Mouse (Mus musculus): ENCODE measurements around the gene Hs3st3b1. TPM values are rescaled to one million over a fixed set of nuclear protein-coding genes. Genes with fewer than 3 reads are reported as not detected.

Gene Hs3st3b1
- polyA plus RNA-seq, 1 experiment from 2014 or later, result 4.8 TPM

DNA sequence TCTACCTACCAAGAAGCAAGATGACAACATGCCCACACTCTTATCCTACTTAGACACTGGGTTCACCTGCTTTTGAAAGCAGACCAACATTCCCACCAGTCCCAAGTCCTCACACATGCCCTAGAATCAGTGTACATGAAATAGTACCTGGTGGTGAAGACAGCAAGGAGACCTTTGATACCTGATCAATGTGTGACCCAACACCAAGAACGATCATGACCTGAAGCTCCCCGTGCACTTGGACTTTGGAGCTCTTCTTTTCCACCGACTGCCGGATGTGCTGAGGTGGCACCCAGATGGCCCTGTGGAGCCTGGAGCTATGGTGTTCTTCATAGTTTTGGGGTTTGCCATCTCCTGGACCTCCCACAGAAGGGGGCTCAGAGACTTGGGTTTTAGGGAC lies 43.5 kb downstream of the Hs3st3b1 start:
- no peaks in the 10 kb centered on the region for H3K36me3 ChIP-seq (ENCODE audit: control insufficient read depth, insufficient read depth, low read length)
- WGBS, result 97% methylated on average over 4 of the region's 4 CpGs
- no peaks in the 10 kb centered on the region for H3K27me3 ChIP-seq (replicated peaks; ENCODE audit: control insufficient read depth, insufficient read depth, low read length)
- no peaks in the 10 kb centered on the region for H3K4me1 ChIP-seq (ENCODE audit: control insufficient read depth, insufficient read depth, low read depth, low read length)
- H3K4me2 ChIP-seq (ENCODE audit: low read length), result no peak overlapping the region
- no peak overlapping the region for H3K9ac ChIP-seq (ENCODE audit: low read depth, low read length)
- no peak overlapping the region for H3K4me3 ChIP-seq (ENCODE audit: low read length)
- H3K27ac ChIP-seq (ENCODE audit: low read depth, low read length), result no peak overlapping the region
- ATAC-seq, result no peak
- H3K9me3 ChIP-seq (ENCODE audit: control insufficient read depth, low read length), result no peaks in the 10 kb centered on the region

DNA sequence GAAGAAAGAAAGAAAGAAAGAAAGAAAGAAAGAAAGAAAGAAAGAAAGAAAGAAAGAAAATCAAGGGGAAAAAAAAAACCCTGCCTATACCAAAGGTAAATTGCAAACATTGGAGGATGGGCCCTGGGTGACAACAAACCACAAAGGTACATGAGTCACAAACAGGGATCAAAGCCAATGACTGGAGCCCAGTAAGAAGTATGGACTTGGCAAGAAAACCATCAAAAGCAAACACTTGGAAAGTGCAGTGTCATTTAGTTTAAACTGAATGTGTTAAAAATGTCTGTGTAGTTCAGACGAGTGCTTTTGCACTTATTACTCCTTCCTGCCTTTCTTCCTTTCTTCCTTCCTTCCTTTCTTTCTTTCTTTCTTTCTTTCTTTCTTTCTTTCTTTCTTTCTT lies 59.3 kb downstream of the Hs3st3b1 start:
- Histone ChIP-seq H3K9me3 (ENCODE audit: control insufficient read depth, low read length) (no peaks in the 10 kb centered on the region), H3K27me3 (replicated peaks; ENCODE audit: control insufficient read depth, insufficient read depth, low read length) (peaks cover 2% of the 10 kb centered on the region; the same call in 1 of the 2 replicates), H3K27ac (ENCODE audit: low read depth, low read length) (no peak overlapping the region), H3K4me2 (ENCODE audit: low read length) (no peak overlapping the region), H3K9ac (ENCODE audit: low read depth, low read length) (no peak overlapping the region), H3K36me3 (ENCODE audit: control insufficient read depth, insufficient read depth, low read length) (no peaks in the 10 kb centered on the region), H3K4me1 (ENCODE audit: control insufficient read depth, insufficient read depth, low read depth, low read length) (no peaks in the 10 kb centered on the region), H3K4me3 (ENCODE audit: low read length) (no peak overlapping the region)
- 68% methylated on average over 1 of the region's 1 CpGs for WGBS
- no peak for ATAC-seq

DNA sequence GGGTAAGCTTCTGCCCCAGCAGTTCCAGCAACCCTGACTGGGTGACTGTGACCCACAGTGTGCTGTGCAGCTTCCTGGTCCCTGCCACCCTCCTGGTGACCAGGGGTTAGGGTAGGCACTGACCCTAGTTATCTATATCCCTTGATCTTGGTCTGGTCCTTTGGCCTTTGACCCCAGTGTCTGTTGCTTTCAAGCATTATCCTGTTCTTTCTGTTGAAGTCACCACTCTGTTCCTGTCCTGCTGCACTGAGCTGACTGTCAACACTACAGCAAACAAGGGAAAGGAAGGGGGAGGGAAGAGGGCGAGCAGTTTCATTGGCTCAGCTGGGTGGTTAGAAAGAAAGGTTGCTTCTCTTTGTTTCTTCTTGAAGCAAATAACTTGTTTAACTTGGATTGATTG lies 60.1 kb downstream of the Hs3st3b1 start:
- H3K4me2 ChIP-seq (ENCODE audit: low read length), result no peak overlapping the region
- H3K27me3 ChIP-seq (replicated peaks; ENCODE audit: control insufficient read depth, insufficient read depth, low read length), result peaks cover 2% of the 10 kb centered on the region; the same call in 1 of the 2 replicates
- no peak overlapping the region for H3K27ac ChIP-seq (ENCODE audit: low read depth, low read length)
- no peak overlapping the region for H3K9ac ChIP-seq (ENCODE audit: low read depth, low read length)
- H3K4me3 ChIP-seq (ENCODE audit: low read length), result no peak overlapping the region
- no peaks in the 10 kb centered on the region for H3K36me3 ChIP-seq (ENCODE audit: control insufficient read depth, insufficient read depth, low read length)
- H3K9me3 ChIP-seq (ENCODE audit: control insufficient read depth, low read length), result no peaks in the 10 kb centered on the region
- 24% methylated on average over 1 of the region's 1 CpGs for WGBS
- H3K4me1 ChIP-seq (ENCODE audit: control insufficient read depth, insufficient read depth, low read depth, low read length), result no peaks in the 10 kb centered on the region
- ATAC-seq, result no peak

DNA sequence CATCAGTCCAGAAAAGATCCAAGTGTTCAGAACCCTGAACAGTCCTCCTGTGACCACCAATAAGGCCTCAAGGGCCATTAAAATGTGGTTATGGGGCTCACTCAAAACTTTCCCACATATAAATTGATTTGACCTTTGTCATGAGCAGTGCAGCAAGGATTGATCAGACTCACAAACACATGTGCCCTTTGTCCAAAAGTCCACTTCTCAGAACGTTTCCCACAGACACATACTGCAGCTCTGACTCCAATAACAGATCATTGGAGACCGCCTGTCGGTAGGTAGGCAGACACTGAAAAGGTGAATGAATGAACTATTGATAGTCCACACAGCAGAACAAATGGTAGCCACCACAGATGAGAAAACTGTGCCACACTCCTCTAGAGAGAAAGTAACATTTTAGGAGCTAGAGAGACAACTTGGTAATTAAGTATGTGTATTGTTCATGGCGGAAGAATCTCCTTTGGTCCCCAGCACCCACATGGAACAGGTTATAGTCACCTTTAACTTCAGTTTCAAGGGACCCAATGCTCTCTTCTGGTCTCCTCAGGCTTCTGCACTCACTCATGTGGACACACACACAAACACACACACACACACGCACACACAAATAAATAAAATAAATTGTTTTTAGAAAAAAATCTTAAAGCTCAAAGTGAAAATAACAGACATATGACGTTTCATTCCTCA lies 70.9 kb downstream of the Hs3st3b1 start:
- Histone ChIP-seq H3K36me3 (ENCODE audit: control insufficient read depth, insufficient read depth, low read length) (no peaks in the 10 kb centered on the region), H3K9me3 (ENCODE audit: control insufficient read depth, low read length) (no peaks in the 10 kb centered on the region), H3K4me1 (ENCODE audit: control insufficient read depth, insufficient read depth, low read depth, low read length) (no peaks in the 10 kb centered on the region), H3K27ac (ENCODE audit: low read depth, low read length) (no peak overlapping the region), H3K4me3 (ENCODE audit: low read length) (no peak overlapping the region), H3K9ac (ENCODE audit: low read depth, low read length) (no peak overlapping the region), H3K4me2 (ENCODE audit: low read length) (no peak overlapping the region), H3K27me3 (replicated peaks; ENCODE audit: control insufficient read depth, insufficient read depth, low read length) (no peaks in the 10 kb centered on the region)
- ATAC-seq, result no peak
- 89% methylated on average over 6 of the region's 6 CpGs for WGBS

DNA sequence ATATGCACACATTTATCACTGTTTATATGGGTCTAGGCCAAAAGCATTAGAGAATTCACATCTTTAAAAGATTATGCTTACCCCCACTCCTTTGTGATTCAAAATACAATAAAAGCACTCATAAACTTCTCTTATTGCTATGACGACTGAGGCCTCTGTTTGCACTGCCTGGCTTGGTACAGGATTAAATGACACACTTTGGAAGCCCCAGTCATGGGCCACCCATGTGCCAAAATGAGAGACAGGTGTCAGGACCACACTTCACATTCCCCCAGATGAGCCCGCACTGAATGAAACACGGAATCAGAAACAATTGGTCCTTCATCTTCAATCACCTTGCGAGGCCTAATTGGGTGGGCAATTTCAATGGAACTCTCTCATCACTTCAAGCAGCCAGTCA lies 71.8 kb downstream of the Hs3st3b1 start:
- no peaks in the 10 kb centered on the region for H3K27me3 ChIP-seq (replicated peaks; ENCODE audit: control insufficient read depth, insufficient read depth, low read length)
- 89% methylated on average over 4 of the region's 4 CpGs for WGBS
- no peak overlapping the region for H3K4me2 ChIP-seq (ENCODE audit: low read length)

DNA sequence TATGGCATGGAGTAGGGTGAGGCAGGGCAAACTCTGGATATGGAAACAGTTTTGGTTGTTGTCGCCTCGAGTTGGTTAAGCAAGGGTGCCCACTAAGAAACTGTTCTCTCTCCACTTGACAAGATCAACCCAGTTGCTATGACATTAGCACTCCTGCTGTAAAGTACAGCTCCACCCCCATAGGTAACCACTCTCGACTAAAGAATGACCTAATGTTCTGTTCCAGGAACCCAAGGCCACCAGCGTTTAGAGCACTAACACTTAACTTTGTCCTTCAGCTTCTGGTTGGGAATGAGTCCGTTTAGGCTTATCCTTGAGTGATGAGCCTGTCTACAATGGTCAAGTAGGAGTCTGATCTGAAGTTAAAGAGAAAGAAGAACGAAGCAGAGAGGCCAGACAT lies 76.7 kb downstream of the Hs3st3b1 start:
- no peak for ATAC-seq
- Histone ChIP-seq H3K27ac (ENCODE audit: low read depth, low read length) (no peak overlapping the region), H3K4me2 (ENCODE audit: low read length) (no peak overlapping the region), H3K9ac (ENCODE audit: low read depth, low read length) (no peak overlapping the region), H3K27me3 (replicated peaks; ENCODE audit: control insufficient read depth, insufficient read depth, low read length) (no peaks in the 10 kb centered on the region), H3K4me3 (ENCODE audit: low read length) (no peak overlapping the region), H3K9me3 (ENCODE audit: control insufficient read depth, low read length) (no peaks in the 10 kb centered on the region), H3K36me3 (ENCODE audit: control insufficient read depth, insufficient read depth, low read length) (no peaks in the 10 kb centered on the region), H3K4me1 (ENCODE audit: control insufficient read depth, insufficient read depth, low read depth, low read length) (no peaks in the 10 kb centered on the region)
- WGBS, result no CpG with 5 or more reads among the region's 6 CpGs

More for the DNA sequence above, 71.8 kb downstream of the Hs3st3b1 start:
- H3K4me1 ChIP-seq (ENCODE audit: control insufficient read depth, insufficient read depth, low read depth, low read length), result no peaks in the 10 kb centered on the region
- H3K9me3 ChIP-seq (ENCODE audit: control insufficient read depth, low read length), result no peaks in the 10 kb centered on the region
- ATAC-seq, result no peak
- H3K27ac ChIP-seq (ENCODE audit: low read depth, low read length), result no peak overlapping the region
- H3K9ac ChIP-seq (ENCODE audit: low read depth, low read length), result no peak overlapping the region
- H3K36me3 ChIP-seq (ENCODE audit: control insufficient read depth, insufficient read depth, low read length), result no peaks in the 10 kb centered on the region
- no peak overlapping the region for H3K4me3 ChIP-seq (ENCODE audit: low read length)

DNA sequence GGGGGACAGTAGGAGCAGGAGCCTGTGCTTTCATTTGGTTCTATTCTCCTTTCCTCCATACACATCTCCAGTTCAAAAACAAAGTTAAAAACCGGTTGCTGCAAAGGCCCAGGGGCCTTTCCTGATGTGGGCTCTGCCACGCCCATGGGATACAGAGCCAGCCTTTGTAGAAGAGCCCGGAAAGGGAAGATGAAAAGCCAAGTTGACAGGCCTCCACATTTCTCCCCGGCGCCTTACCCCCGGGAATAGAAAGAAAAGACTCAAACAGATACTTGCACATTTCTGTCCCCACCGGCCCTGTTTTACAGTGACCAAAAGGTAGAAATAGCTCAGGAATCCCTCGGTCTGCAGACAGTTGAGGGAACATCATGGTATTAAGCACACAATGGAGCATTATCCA lies 77.4 kb downstream of the Hs3st3b1 start:
- no peak overlapping the region for H3K4me2 ChIP-seq (ENCODE audit: low read length)
- H3K4me3 ChIP-seq (ENCODE audit: low read length), result no peak overlapping the region
- no peaks in the 10 kb centered on the region for H3K9me3 ChIP-seq (ENCODE audit: control insufficient read depth, low read length)
- H3K27ac ChIP-seq (ENCODE audit: low read depth, low read length), result no peak overlapping the region
- no peaks in the 10 kb centered on the region for H3K27me3 ChIP-seq (replicated peaks; ENCODE audit: control insufficient read depth, insufficient read depth, low read length)
- WGBS, result 41% methylated on average over 8 of the region's 8 CpGs
- H3K36me3 ChIP-seq (ENCODE audit: control insufficient read depth, insufficient read depth, low read length), result no peaks in the 10 kb centered on the region
- no peaks in the 10 kb centered on the region for H3K4me1 ChIP-seq (ENCODE audit: control insufficient read depth, insufficient read depth, low read depth, low read length)
- ATAC-seq, result no peak
- H3K9ac ChIP-seq (ENCODE audit: low read depth, low read length), result no peak overlapping the region

DNA sequence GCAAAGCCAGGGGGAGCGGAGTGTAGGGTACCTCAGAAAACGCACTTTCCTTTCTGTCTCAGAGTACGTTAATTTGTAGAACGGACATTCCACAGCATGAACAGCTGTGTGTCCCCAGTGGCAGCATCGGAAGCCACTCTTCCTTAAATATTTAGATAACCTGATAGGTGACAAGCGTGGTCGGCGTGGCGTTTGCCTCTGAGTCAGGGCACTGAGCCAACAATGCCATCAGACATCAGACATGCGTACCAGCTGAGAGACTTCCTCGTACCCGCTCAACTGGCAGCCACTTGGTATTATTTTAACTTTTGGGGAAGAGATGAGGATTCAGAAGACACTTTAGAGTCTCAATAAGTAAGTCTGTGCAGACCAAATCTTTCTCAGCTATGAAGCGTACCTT lies 84.6 kb downstream of the Hs3st3b1 start:
- H3K9ac ChIP-seq (ENCODE audit: low read depth, low read length), result no peak overlapping the region
- no peaks in the 10 kb centered on the region for H3K9me3 ChIP-seq (ENCODE audit: control insufficient read depth, low read length)
- H3K4me2 ChIP-seq (ENCODE audit: low read length), result no peak overlapping the region
- no peak for ATAC-seq
- 68% methylated on average over 13 of the region's 13 CpGs for WGBS
- H3K4me1 ChIP-seq (ENCODE audit: control insufficient read depth, insufficient read depth, low read depth, low read length), result no peaks in the 10 kb centered on the region
- H3K27me3 ChIP-seq (replicated peaks; ENCODE audit: control insufficient read depth, insufficient read depth, low read length), result no peaks in the 10 kb centered on the region
- no peak overlapping the region for H3K4me3 ChIP-seq (ENCODE audit: low read length)
- H3K36me3 ChIP-seq (ENCODE audit: control insufficient read depth, insufficient read depth, low read length), result no peaks in the 10 kb centered on the region
- H3K27ac ChIP-seq (ENCODE audit: low read depth, low read length), result no peak overlapping the region
